ENCODE assay signal across 9 mouse cellular contexts in the genomic region with DNA sequence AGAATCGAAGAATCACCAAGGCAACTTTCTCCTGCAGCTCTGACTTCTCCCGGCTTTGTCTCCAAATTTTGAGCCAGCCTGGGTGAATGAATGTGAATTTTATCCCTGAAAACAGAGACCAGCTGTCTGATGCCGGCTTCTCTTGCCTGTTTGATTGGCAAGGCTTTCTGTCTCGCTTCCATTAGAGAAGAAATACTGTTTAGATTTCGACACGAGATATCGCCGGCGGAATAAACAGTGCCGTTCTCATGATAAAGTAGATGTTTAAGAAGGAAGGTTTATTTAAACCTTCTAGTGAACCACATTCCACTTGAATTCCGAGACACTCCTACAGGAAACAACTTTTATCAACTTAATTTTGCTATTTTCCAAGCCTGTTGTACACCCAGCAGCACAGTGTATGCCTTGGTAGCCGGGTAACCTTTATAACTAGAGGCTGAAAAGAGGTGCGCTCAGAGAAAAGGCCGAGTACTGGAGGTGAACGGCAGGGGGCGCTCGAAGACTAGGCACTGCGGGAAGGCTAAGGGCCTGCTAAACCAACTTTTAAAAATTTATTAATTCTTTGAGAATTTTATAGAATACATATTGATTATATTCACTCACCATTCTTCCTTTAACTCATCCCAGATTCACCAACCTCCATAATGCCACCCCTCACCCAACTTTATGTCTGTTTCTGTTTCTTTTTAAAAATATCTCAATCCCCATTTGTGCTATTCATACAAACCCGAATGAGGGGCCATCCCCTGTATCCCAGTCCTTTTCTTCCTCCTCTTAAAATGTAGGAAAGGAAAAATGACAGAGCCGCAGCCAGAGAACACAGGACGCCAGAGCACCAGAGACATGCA.
DNase-seq lines count a peak whose midpoint lies in the region; ATAC-seq lines count a peak whose summit lies in the region.
"Had no signal": no experiment of that assay in that cellular context is flagged by ENCODE, and none has a peak within 500 bp of the region (broad histone marks: within the 10 kb centered on the region; RNA-seq: fewer than 3 reads in every experiment).

No protein-coding gene starts in this region.

- ATAC-seq in hindbrain, embryonic 13.5 days (ENCODE audit: low FRiP score): peak; percentile 57; the same call in 1 of the 2 replicates
- ATAC-seq in activated CD4-positive, CD25-positive, alpha-beta regulatory T cell, adult 4 months: no peak

- H3K9me3 ChIP-seq in hindbrain, embryonic 13.5 days: no peaks in the 10 kb centered on the region

- H3K4me3 ChIP-seq in hindbrain, embryonic 13.5 days: no peak overlapping the region

- no peaks in the 10 kb centered on the region for H3K36me3 ChIP-seq in hindbrain, embryonic 13.5 days

- DNase-seq in WW6 (ENCODE audit: low read depth, low spot score): peak; percentile 26
- DNase-seq in cerebellum, adult 9-10 months: peak; percentile 53
- peak; percentile 29 to 76 for DNase-seq in frontal cortex, postnatal 10 days (ENCODE audit: low spot score in 2 of 2)
- peak; percentile 73 to 74 for DNase-seq in layer of hippocampus, postnatal 36 days
- DNase-seq in lung, postnatal 36 days: peak; percentile 83
- peak; percentile 69 to 88 for DNase-seq in right cerebral cortex, postnatal 10 days (ENCODE audit: low spot score in 2 of 2)

- peak overlapping the region; percentile 37 for H3K4me2 ChIP-seq in hindbrain, embryonic 13.5 days

- no peak overlapping the region for H3K9ac ChIP-seq in hindbrain, embryonic 13.5 days

- no peaks in the 10 kb centered on the region for H3K4me1 ChIP-seq in hindbrain, embryonic 13.5 days (replicated peaks)

- WGBS in hindbrain, embryonic 13.5 days: 33% methylated on average over 21 of the region's 21 CpGs

- H3K27ac ChIP-seq in hindbrain, embryonic 13.5 days: no peak overlapping the region
- H3K27ac ChIP-seq: macrophage had no signal

- no peaks in the 10 kb centered on the region for H3K27me3 ChIP-seq in hindbrain, embryonic 13.5 days

Comparison
In these comparisons a context has a peak if more than half of its experiments do, and no peak if none do; other contexts are left out.
1. DNase-seq: peak in every context shown above with its lines; median percentile 83 in lung, postnatal 36 days; 78 in right cerebral cortex, postnatal 10 days; 74 in layer of hippocampus, postnatal 36 days; 53 in cerebellum, adult 9-10 months; 52 in frontal cortex, postnatal 10 days; 26 in WW6.